Mouse (Mus musculus) testis, adult 2 months (tissue): ENCODE results near the gene Arvcf. TPM values are rescaled to one million over a fixed set of nuclear protein-coding genes. Genes with fewer than 3 reads are reported as not detected.

Experiments
- H3K27ac ChIP-seq: fragments of 200-500 bp; 2 replicates; pipeline ENCODE4 v1.5.1; 2012; ENCODE audit warnings: low read depth, low read length; ENCODE audit not compliant: control insufficient read depth, insufficient read depth
- H3K27me3 ChIP-seq: fragments of 200-500 bp; 2 replicates; pipeline ENCODE4 v1.6.1; 2012; ENCODE audit warnings: mild to moderate bottlenecking, low read length, moderate library complexity; ENCODE audit not compliant: control insufficient read depth, insufficient read depth
- H3K36me3 ChIP-seq: fragments of 200-500 bp; 2 replicates; pipeline ENCODE4 v1.6.1; 2012; ENCODE audit warnings: mild to moderate bottlenecking, low read length; ENCODE audit not compliant: control insufficient read depth, insufficient read depth
- H3K4me1 ChIP-seq: fragments of 200-500 bp; 2 replicates; pipeline ENCODE4 v1.6.1; 2012; ENCODE audit warnings: low read length; ENCODE audit not compliant: control insufficient read depth, insufficient read depth
- H3K4me3 ChIP-seq: fragments of 200-500 bp; 2 replicates; pipeline ENCODE4 v1.5.1; 2012; ENCODE audit warnings: low read depth, mild to moderate bottlenecking, low read length, moderate library complexity, mixed read lengths; ENCODE audit not compliant: control insufficient read depth
- CTCF ChIP-seq: fragments of 200-500 bp; IDR thresholded peaks from 2 replicates; pipeline ENCODE4 v1.5.1; 2012; ENCODE audit warnings: low read depth, mild to moderate bottlenecking, inconsistent platforms, low read length, moderate library complexity; ENCODE audit not compliant: control insufficient read depth, insufficient read depth, insufficient replicate concordance
- POLR2A ChIP-seq: fragments of 200-500 bp; IDR thresholded peaks from 2 replicates; pipeline ENCODE4 v1.6.1; 2012; ENCODE audit warnings: low read depth, mild to moderate bottlenecking, inconsistent platforms, low read length, moderate library complexity; ENCODE audit not compliant: control insufficient read depth
- polyA plus RNA-seq: library from polyadenylated mRNA; depleted of rRNA; stranded (reverse); fragments of >200 nt; gene quantifications from 2 replicates; pipeline ENCODE4 v1.2.3, GENCODE M21; 2012

The Arvcf gene
- polyA plus RNA-seq, 1 experiment: 7.8 TPM

- no peaks in the 10 kb centered on the region for H3K36me3 ChIP-seq
- no peak overlapping the region for H3K27ac ChIP-seq
- TF ChIP-seq POLR2A (no peak), CTCF (no peak)
- no peaks in the 10 kb centered on the region for H3K27me3 ChIP-seq
- H3K4me1 ChIP-seq: peaks cover 8% of the 10 kb centered on the region
- H3K4me3 ChIP-seq: no peak overlapping the region
Measured at GRCm38 (mm10) chr16:18394777-18395619, 47.0 kb downstream of the Arvcf start.

GRCm38 (mm10) chr16:18395620-18396036 is 47.6 kb downstream of the Arvcf start:
- H3K4me1 ChIP-seq: peaks cover 11% of the 10 kb centered on the region
- TF ChIP-seq CTCF: no peak
- TF ChIP-seq POLR2A: no peak
- no peaks in the 10 kb centered on the region for H3K27me3 ChIP-seq
- H3K36me3 ChIP-seq: no peaks in the 10 kb centered on the region
- H3K4me3 ChIP-seq: no peak overlapping the region
- no peak overlapping the region for H3K27ac ChIP-seq

DNA sequence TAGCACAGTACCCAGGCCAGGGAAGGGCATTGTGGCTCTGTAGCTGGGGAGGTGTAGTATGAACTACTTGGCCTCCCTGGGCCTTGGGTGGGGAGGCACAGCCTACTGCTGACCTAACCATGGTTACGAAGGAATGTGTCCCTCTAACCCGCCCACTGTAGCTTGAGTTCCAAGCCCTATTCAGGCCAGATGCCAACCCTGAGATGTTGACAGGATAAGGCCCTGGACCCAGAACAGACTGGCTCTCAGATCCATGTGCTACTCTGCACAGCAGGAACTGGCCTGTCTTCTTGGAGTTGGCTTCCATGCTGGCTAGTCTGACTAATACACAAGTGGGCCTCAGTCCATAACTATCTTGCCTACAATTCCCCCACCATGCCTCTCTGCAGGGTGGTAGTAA is 48.2 kb downstream of the Arvcf start:
- TF ChIP-seq CTCF (no peak), POLR2A (no peak)
- no peak overlapping the region for H3K27ac ChIP-seq
- H3K4me3 ChIP-seq: no peak overlapping the region
- peaks cover 16% of the 10 kb centered on the region for H3K4me1 ChIP-seq
- H3K27me3 ChIP-seq: no peaks in the 10 kb centered on the region
- H3K36me3 ChIP-seq: no peaks in the 10 kb centered on the region

DNA sequence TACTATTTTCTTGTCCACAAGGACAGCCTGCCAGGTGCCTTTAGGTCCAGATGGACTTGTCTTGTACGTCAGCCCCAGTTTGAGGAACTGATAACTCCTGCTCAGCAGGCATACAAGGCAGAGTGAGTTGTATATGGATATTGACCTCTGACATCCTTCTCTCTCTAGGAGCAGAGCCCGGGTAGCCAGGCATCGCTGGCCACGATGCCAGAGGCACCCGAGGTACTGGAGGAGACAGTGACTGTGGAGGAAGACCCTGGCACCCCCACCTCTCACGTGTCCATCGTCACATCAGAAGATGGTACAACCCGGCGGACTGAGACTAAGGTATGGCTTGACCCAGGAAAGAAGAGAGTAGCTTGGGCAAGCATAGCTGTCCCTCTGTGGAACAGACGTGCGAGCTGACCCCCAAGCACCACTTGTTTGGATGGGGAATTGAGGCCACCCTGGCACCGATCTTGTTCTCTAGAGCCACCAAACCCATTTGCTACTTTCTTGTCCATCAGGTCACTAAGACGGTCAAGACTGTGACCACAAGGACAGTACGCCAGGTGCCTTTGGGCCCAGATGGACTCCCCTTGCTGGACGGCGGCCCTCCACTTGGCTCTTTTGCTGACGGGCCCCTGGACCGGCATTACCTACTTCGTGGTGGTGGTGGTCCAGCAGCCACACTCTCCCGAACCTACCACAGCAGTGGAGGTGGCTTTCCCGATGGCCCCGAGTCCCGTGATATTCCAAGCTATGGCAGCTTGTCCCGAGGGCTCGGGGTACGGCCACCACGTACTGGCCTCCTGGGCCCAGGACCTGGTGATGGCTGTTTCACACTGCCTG is 49.0 kb downstream of the Arvcf start:
- H3K4me1 ChIP-seq: peaks cover 16% of the 10 kb centered on the region
- no peak overlapping the region for H3K4me3 ChIP-seq
- no peaks in the 10 kb centered on the region for H3K27me3 ChIP-seq
- TF ChIP-seq CTCF: no peak
- TF ChIP-seq POLR2A: no peak
- no peak overlapping the region for H3K27ac ChIP-seq
- H3K36me3 ChIP-seq: no peaks in the 10 kb centered on the region

GRCm38 (mm10) chr16:18400028-18400427 is 52.0 kb downstream of the Arvcf start:
- Histone ChIP-seq H3K27me3 (no peaks in the 10 kb centered on the region), H3K4me3 (no peak overlapping the region), H3K4me1 (peaks cover 8% of the 10 kb centered on the region), H3K36me3 (no peaks in the 10 kb centered on the region), H3K27ac (no peak overlapping the region)
- no peak for TF ChIP-seq CTCF
- no peak for TF ChIP-seq POLR2A

DNA sequence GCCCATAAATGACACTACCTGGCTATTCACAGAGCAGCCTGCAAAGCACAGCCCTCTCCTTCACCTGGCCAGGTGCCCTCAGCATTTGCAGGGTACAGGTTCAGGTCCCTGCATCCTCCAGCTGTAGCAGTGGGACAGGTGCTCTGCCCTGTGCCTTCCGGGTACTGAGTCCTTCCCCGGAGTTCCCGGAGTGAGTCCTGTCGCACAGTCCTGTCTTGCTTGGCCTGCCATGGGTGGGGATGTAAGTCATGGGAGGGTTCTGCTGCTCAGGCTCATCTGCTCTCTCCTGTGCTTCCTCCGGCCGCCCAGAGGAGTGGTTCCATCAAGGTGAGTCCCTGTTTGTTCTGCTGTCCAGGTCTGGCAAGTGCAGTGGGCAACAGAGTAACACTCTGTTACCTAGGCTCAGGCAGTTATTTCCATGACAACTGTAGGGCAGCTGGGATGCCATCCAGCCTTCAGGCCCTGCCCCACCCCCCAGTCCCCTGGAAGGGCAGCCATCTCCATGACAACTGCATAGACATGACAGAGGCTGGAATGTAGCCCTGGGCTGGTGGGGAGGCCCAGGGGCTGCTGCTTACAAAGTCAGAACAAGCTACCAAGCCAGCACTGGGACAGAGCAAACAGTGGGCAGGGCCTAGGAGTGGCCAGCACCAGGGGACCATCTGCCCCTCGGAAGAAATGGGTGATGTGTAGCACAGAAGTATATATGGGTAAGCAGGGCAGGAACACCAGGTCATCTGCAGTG is 52.7 kb downstream of the Arvcf start:
- no peak for TF ChIP-seq POLR2A
- TF ChIP-seq CTCF: no peak
- Histone ChIP-seq H3K27ac (no peak overlapping the region), H3K4me1 (peaks cover 8% of the 10 kb centered on the region), H3K4me3 (no peak overlapping the region), H3K27me3 (no peaks in the 10 kb centered on the region), H3K36me3 (no peaks in the 10 kb centered on the region)
